Mouse (Mus musculus): ENCODE data around the gene Optn. TPM values are rescaled to one million over a fixed set of nuclear protein-coding genes. Genes with fewer than 3 reads are reported as not detected.
A peak's percentile ranks its signal among the peaks of the same experiment; 100 is the strongest.
"Not testable (repeated sequence)": the region's sequence is repeated elsewhere in the genome, so short reads cannot be mapped to it uniquely, and the experiment has no call there.

Gene Optn
- polyA plus RNA-seq, 1 experiment from 2014 or later: 33.1 TPM

DNA sequence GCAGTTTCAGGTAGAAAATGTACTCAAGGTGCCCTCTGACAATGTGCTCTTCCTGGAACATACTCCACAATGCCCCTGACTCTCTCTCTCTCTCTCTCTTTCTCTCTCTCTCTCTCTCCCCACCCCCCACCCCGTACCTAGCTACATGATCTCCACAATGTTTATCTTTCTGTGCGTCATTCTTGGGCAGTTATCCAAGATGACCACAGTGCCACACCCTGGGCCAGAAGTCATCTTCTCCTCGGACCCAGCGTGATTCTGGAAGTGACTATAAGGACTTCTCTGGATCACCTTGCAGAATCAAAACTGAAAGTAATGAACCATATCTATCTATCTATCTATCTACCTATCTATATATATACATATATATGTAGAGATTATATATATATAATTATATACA, 4.1 kb upstream of the Optn start:
- ATAC-seq: no peak
- H3K27ac ChIP-seq (ENCODE audit: low read depth, low read length): no peak overlapping the region
- H3K9ac ChIP-seq (ENCODE audit: low read depth, low read length): no peak overlapping the region
- no peak overlapping the region for H3K4me3 ChIP-seq (ENCODE audit: low read length)
- no peak overlapping the region for H3K4me2 ChIP-seq (ENCODE audit: low read length)
- no peaks in the 10 kb centered on the region for H3K36me3 ChIP-seq (ENCODE audit: control insufficient read depth, insufficient read depth, low read length)
- WGBS: 85% methylated on average over 4 of the region's 4 CpGs
- peaks cover 3% of the 10 kb centered on the region; the same call in 1 of the 2 replicates for H3K4me1 ChIP-seq (ENCODE audit: control insufficient read depth, insufficient read depth, low read depth, low read length)
- H3K27me3 ChIP-seq (replicated peaks; ENCODE audit: control insufficient read depth, insufficient read depth, low read length): no peaks in the 10 kb centered on the region
- no peaks in the 10 kb centered on the region; the same call in 1 of the 2 replicates for H3K9me3 ChIP-seq (ENCODE audit: control insufficient read depth, low read length)

DNA sequence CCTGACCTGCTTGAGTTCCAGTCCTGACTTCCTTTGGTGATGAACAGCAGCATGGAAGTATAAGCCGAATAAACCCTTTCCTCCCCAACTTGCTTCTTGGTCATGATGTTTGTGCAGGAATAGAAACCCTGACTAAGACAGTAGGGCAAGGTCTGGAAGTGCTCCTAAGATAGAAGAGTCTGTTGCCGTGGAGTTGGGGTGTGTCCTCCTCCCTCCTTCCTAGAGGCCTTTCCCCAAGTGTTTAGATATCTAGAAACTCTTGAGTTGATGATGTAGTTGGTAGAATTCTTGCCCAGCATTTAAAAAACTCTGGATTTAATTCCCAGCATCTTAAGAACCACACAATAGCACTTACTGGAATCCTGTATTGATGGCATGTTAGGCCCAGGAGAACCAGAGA, 3.4 kb upstream of the Optn start:
- H3K27ac ChIP-seq (ENCODE audit: low read depth, low read length); H3K4me3 ChIP-seq (ENCODE audit: low read length); H3K9me3 ChIP-seq (ENCODE audit: control insufficient read depth, low read length); ATAC-seq; H3K27me3 ChIP-seq (replicated peaks; ENCODE audit: control insufficient read depth, insufficient read depth, low read length); H3K36me3 ChIP-seq (ENCODE audit: control insufficient read depth, insufficient read depth, low read length); H3K4me2 ChIP-seq (ENCODE audit: low read length); H3K9ac ChIP-seq (ENCODE audit: low read depth, low read length); H3K4me1 ChIP-seq (ENCODE audit: control insufficient read depth, insufficient read depth, low read depth, low read length): not testable (repeated sequence)
- WGBS: 84% methylated on average over 1 of the region's 2 CpGs

- Histone ChIP-seq H3K4me2 (ENCODE audit: low read length) (peak overlapping the region; percentile 86), H3K27me3 (replicated peaks; ENCODE audit: control insufficient read depth, insufficient read depth, low read length) (no peaks in the 10 kb centered on the region), H3K27ac (ENCODE audit: low read depth, low read length) (no peak overlapping the region), H3K4me3 (ENCODE audit: low read length) (peak overlapping the region; percentile 73), H3K4me1 (ENCODE audit: control insufficient read depth, insufficient read depth, low read depth, low read length) (peaks cover 9% of the 10 kb centered on the region; the same call in 1 of the 2 replicates), H3K9me3 (ENCODE audit: control insufficient read depth, low read length) (no peaks in the 10 kb centered on the region; the same call in 1 of the 2 replicates), H3K9ac (ENCODE audit: low read depth, low read length) (peak overlapping the region; percentile 29; the same call in 1 of the 2 replicates), H3K36me3 (ENCODE audit: control insufficient read depth, insufficient read depth, low read length) (no peaks in the 10 kb centered on the region)
- peak; percentile 81 for ATAC-seq
- WGBS: 30% methylated on average over 4 of the region's 4 CpGs
Observed at GRCm38 (mm10) chr2:5064247-5064646, 396 bp upstream of the Optn start.

DNA sequence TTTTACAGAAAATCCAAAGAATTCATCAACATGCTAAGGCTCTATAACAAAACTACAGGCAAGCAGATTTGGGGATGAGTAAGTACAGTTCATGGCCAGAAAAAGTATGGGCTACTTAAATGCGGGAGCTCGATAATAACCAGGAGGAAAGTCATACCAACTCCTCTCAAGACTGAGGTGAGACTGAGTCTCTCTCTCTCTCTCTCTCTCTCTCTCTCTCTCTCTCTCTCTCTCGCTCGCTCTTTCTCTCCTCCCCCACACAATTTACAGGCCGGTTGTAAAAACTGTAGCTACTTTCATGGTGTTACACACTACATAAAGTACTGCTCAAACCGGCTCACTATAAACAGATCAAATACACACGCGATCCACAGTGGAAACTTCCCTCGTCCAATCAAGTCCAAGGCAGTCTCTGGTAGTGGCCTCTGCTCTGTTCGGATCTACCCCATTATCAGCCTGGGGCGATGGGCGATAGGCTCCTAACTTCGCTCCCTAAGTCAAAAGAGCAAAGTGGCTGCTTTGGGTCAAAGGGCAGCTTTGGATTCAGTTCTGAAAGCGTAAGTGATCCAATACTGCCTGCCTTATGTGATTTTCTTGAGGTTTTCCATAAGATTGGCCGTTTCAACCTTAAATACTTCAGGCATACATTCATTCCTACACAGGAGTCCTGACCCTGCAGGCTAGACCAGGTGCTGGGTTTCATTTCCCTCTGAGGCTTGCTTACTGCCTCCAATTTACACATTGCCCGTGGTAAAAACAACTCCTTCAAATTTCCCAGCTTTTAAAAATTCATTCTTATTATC, 1.2 kb downstream of the Optn start:
- H3K4me1 ChIP-seq (ENCODE audit: control insufficient read depth, insufficient read depth, low read depth, low read length): peaks cover 9% of the 10 kb centered on the region; the same call in 1 of the 2 replicates
- H3K9me3 ChIP-seq (ENCODE audit: control insufficient read depth, low read length): no peaks in the 10 kb centered on the region
- H3K9ac ChIP-seq (ENCODE audit: low read depth, low read length): no peak overlapping the region
- peak overlapping the region; percentile 86 for H3K4me2 ChIP-seq (ENCODE audit: low read length)
- no peaks in the 10 kb centered on the region for H3K36me3 ChIP-seq (ENCODE audit: control insufficient read depth, insufficient read depth, low read length)
- WGBS: 58% methylated on average over 16 of the region's 16 CpGs
- no peak for ATAC-seq
- no peak overlapping the region for H3K27ac ChIP-seq (ENCODE audit: low read depth, low read length)
- peak overlapping the region; percentile 73 for H3K4me3 ChIP-seq (ENCODE audit: low read length)
- H3K27me3 ChIP-seq (replicated peaks; ENCODE audit: control insufficient read depth, insufficient read depth, low read length): no peaks in the 10 kb centered on the region

- Histone ChIP-seq H3K9me3 (ENCODE audit: control insufficient read depth, low read length) (no peaks in the 10 kb centered on the region), H3K36me3 (ENCODE audit: control insufficient read depth, insufficient read depth, low read length) (no peaks in the 10 kb centered on the region), H3K9ac (ENCODE audit: low read depth, low read length) (no peak overlapping the region), H3K4me1 (ENCODE audit: control insufficient read depth, insufficient read depth, low read depth, low read length) (peaks cover 9% of the 10 kb centered on the region; the same call in 1 of the 2 replicates), H3K27me3 (replicated peaks; ENCODE audit: control insufficient read depth, insufficient read depth, low read length) (no peaks in the 10 kb centered on the region), H3K27ac (ENCODE audit: low read depth, low read length) (no peak overlapping the region), H3K4me2 (ENCODE audit: low read length) (no peak overlapping the region), H3K4me3 (ENCODE audit: low read length) (no peak overlapping the region)
- ATAC-seq: no peak
- WGBS: 84% methylated on average over 8 of the region's 8 CpGs
Observed at GRCm38 (mm10) chr2:5061133-5061708, 2.6 kb downstream of the Optn start.

DNA sequence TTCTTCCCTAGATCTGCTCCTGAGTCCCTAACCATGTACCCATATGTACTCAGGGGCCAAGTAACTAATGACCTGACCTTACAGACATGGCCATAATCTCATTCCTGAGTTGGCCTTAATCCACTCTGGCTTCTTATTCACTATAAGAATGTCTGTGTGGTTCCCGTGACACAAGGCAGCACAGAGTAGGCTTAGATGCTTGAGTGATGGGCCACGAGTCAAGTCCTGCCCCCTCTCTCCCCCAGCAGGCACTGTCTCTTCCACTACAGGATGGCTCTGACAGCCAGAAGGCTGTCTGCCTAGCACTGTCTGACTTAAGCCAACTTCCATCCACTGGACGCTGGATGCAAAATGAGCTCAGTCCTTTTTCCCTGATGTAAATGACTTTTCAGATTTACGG, 3.9 kb downstream of the Optn start:
- ATAC-seq: no peak
- Histone ChIP-seq H3K27me3 (replicated peaks; ENCODE audit: control insufficient read depth, insufficient read depth, low read length) (no peaks in the 10 kb centered on the region), H3K27ac (ENCODE audit: low read depth, low read length) (no peak overlapping the region), H3K9ac (ENCODE audit: low read depth, low read length) (no peak overlapping the region), H3K4me2 (ENCODE audit: low read length) (no peak overlapping the region), H3K9me3 (ENCODE audit: control insufficient read depth, low read length) (no peaks in the 10 kb centered on the region), H3K4me1 (ENCODE audit: control insufficient read depth, insufficient read depth, low read depth, low read length) (peaks cover 9% of the 10 kb centered on the region; the same call in 1 of the 2 replicates), H3K4me3 (ENCODE audit: low read length) (no peak overlapping the region), H3K36me3 (ENCODE audit: control insufficient read depth, insufficient read depth, low read length) (no peaks in the 10 kb centered on the region)
- 76% methylated on average over 4 of the region's 4 CpGs for whole genome bisulfite sequencing

DNA sequence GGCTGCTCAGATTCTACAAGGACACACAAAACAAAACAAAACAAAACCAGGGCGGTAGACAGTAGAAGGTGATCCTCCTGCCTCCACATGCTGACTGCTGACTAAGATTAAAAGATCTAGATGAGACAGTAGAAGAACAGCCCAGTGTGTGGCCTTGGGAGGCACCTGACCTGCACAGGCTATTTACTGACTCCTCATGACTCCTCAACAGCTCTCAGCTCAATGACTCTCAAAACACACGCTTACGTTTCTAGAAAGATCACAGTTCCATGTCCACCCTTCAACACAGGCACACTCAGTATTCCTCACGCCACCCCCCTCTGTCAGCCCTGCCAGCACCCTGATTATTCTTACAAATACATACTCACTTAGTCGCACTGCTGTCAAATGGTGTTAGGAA, 5.4 kb downstream of the Optn start:
- no peaks in the 10 kb centered on the region for H3K36me3 ChIP-seq (ENCODE audit: control insufficient read depth, insufficient read depth, low read length)
- H3K27ac ChIP-seq (ENCODE audit: low read depth, low read length): no peak overlapping the region
- H3K9ac ChIP-seq (ENCODE audit: low read depth, low read length): no peak overlapping the region
- H3K27me3 ChIP-seq (replicated peaks; ENCODE audit: control insufficient read depth, insufficient read depth, low read length): no peaks in the 10 kb centered on the region
- 89% methylated on average over 5 of the region's 5 CpGs for WGBS
- no peak for ATAC-seq
- peaks cover 6% of the 10 kb centered on the region; the same call in 1 of the 2 replicates for H3K4me1 ChIP-seq (ENCODE audit: control insufficient read depth, insufficient read depth, low read depth, low read length)
- no peak overlapping the region for H3K4me3 ChIP-seq (ENCODE audit: low read length)
- no peaks in the 10 kb centered on the region for H3K9me3 ChIP-seq (ENCODE audit: control insufficient read depth, low read length)
- H3K4me2 ChIP-seq (ENCODE audit: low read length): no peak overlapping the region

GRCm38 (mm10) chr2:5050562-5050961, 13.3 kb downstream of the Optn start:
- no peak for ATAC-seq
- no peaks in the 10 kb centered on the region for H3K36me3 ChIP-seq (ENCODE audit: control insufficient read depth, insufficient read depth, low read length)
- H3K4me3 ChIP-seq (ENCODE audit: low read length): no peak overlapping the region
- H3K27me3 ChIP-seq (replicated peaks; ENCODE audit: control insufficient read depth, insufficient read depth, low read length): no peaks in the 10 kb centered on the region
- H3K4me2 ChIP-seq (ENCODE audit: low read length): no peak overlapping the region
- H3K27ac ChIP-seq (ENCODE audit: low read depth, low read length): no peak overlapping the region
- H3K4me1 ChIP-seq (ENCODE audit: control insufficient read depth, insufficient read depth, low read depth, low read length): no peaks in the 10 kb centered on the region; the same call in 1 of the 2 replicates
- WGBS: 92% methylated on average over 2 of the region's 2 CpGs
- H3K9ac ChIP-seq (ENCODE audit: low read depth, low read length): no peak overlapping the region
- H3K9me3 ChIP-seq (ENCODE audit: control insufficient read depth, low read length): no peaks in the 10 kb centered on the region

GRCm38 (mm10) chr2:5047016-5047415, 16.8 kb downstream of the Optn start:
- Histone ChIP-seq H3K4me2 (ENCODE audit: low read length) (no peak overlapping the region), H3K9ac (ENCODE audit: low read depth, low read length) (no peak overlapping the region), H3K27me3 (replicated peaks; ENCODE audit: control insufficient read depth, insufficient read depth, low read length) (no peaks in the 10 kb centered on the region), H3K9me3 (ENCODE audit: control insufficient read depth, low read length) (no peaks in the 10 kb centered on the region), H3K4me3 (ENCODE audit: low read length) (no peak overlapping the region), H3K4me1 (ENCODE audit: control insufficient read depth, insufficient read depth, low read depth, low read length) (peaks cover 6% of the 10 kb centered on the region), H3K27ac (ENCODE audit: low read depth, low read length) (no peak overlapping the region), H3K36me3 (ENCODE audit: control insufficient read depth, insufficient read depth, low read length) (no peaks in the 10 kb centered on the region; the same call in 1 of the 2 replicates)
- WGBS: 97% methylated on average over 2 of the region's 2 CpGs
- ATAC-seq: no peak
